Mouse (Mus musculus): Measurements from ENCODE around the gene Txnrd1.

DNA sequence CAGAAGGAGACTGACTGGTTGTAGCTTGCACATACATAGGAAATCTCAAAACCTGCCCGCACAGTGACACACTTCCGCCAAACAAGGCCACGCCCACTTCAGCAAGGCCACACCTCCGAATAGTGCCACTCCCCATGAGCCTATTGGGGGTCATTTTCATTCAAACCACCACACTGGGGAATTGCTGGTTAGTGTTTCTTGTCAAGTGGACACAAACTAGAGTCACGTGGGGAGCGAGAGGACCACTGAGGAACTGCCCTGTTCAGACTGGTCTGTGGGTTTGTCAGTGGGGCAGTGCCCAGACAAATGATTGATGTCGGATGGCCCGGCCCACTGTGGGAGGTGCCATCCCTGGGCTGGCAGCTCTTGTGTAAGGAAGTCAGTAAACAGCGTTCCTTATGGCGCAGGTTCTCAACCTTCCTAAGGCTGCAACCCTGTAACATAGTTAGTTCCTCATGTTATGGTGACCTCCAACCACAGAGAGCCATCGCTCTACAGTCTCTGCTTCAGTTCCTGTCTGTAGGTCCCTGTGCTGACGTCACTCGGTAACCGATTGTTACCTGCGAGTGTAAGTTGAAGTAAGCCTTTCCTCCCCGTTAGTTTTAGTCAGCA is 66.2 kb downstream of the Txnrd1 start:
- TF ChIP-seq CTCF (IDR thresholded peaks at IDR 0.05; ENCODE audit: borderline replicate concordance, control insufficient read depth, extremely low read depth, insufficient read depth, low read length, poor library complexity) (no peak), POLR2A (IDR thresholded peaks at IDR 0.05; ENCODE audit: control insufficient read depth, extremely low read depth, insufficient read depth, low read length, poor library complexity) (no peak)

All from thymus, adult 2 months (tissue).